8 mouse cellular contexts compared by ENCODE assay signal in the genomic region with DNA sequence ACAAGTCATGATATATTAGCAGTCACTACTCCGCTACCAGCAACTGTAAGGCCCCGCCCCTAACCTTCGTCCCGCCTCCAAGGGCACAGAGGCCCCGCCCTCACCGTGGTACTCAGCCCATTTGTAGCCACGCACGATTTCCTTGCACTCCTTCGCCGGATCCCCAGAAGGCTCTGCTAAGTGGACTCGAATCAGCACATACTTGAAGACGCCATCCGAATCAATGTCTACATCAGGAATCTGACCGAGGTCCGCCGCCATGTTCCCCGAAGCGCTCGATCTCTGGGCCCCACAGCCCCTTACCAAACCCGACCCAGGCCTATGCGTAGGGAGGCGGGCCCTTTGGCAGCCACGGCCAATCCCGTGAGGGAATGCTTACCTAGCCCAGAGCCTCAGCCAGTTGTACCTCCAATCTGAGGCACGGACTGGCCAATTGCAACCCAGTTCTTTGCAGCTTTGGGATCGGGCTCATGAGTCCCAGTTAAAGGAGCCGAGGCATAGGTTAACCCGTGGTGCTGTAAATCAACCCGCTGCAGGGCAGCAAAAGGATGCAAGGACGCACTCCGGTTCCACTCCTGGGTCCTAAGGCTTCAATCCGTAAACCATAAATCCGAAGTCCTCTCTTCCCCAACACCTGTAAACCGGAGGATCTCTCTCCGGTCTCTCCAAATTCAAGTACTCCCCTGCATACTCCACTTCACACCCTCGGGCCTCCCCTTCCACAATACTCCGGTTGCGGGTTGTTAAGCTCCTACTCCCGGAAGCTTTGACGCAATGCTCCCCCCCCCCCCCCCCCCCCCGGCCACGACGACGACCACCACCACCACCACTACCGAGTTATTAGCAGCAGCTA. TPM values are rescaled to one million over a fixed set of nuclear protein-coding genes. Genes with fewer than 3 reads are reported as not detected.
A peak's percentile ranks its signal among the peaks of the same experiment; 100 is the strongest.
DNase-seq lines count a peak whose midpoint lies in the region; ATAC-seq and TF ChIP-seq lines count a peak whose summit lies in the region.

Mamdc4 (minus strand) TSS at position 267 of the 853 bp plus-strand sequence.
Phpt1 (minus strand) TSS at position 646 of the 853 bp plus-strand sequence.

- H3K4me1 ChIP-seq in ES-Bruce4 (ENCODE audit: control insufficient read depth, insufficient read depth, low read length): peaks cover 2% of the 10 kb centered on the region
- peaks cover 57% of the 10 kb centered on the region for H3K4me1 ChIP-seq in forebrain, embryonic 13.5 days
- H3K4me1 ChIP-seq in liver, postnatal 0 days (ENCODE audit: insufficient read depth): peaks cover 39% of the 10 kb centered on the region
- H3K4me1 ChIP-seq in neural tube, embryonic 14.5 days (ENCODE audit: control insufficient read depth, insufficient read depth, low read length): peaks cover 28% of the 10 kb centered on the region

- H3K9ac ChIP-seq in ES-Bruce4 (ENCODE audit: low read depth, poor library complexity, severe bottlenecking): peak within 1 kb of the TSS; percentile 64
- H3K9ac ChIP-seq in forebrain, embryonic 13.5 days: peak within 1 kb of the TSS; percentile 77
- peak within 1 kb of the TSS; percentile 61 for H3K9ac ChIP-seq in liver, postnatal 0 days (replicated peaks)
- peak within 1 kb of the TSS; percentile 58 for H3K9ac ChIP-seq in neural tube, embryonic 14.5 days (replicated peaks; ENCODE audit: low read depth, low read length)

- TF ChIP-seq POLR2A in ES-Bruce4 (IDR thresholded peaks at IDR 0.05; ENCODE audit: insufficient read depth, low read length): peak; percentile 16

- no peaks in the 10 kb centered on the region for H3K9me3 ChIP-seq in ES-Bruce4 (replicated peaks; ENCODE audit: control insufficient read depth, insufficient read depth, low read length, poor library complexity, severe bottlenecking)
- no peaks in the 10 kb centered on the region for H3K9me3 ChIP-seq in forebrain, embryonic 13.5 days (replicated peaks)
- no peaks in the 10 kb centered on the region for H3K9me3 ChIP-seq in liver, postnatal 0 days (ENCODE audit: low read length)
- no peaks in the 10 kb centered on the region for H3K9me3 ChIP-seq in neural tube, embryonic 14.5 days (ENCODE audit: control insufficient read depth, low read length)

- H3K4me3 ChIP-seq in ES-Bruce4 (ENCODE audit: low read depth, low read length): peak within 1 kb of the TSS; percentile 85
- H3K4me3 ChIP-seq in forebrain, embryonic 13.5 days: peak within 1 kb of the TSS; percentile 54
- H3K4me3 ChIP-seq in liver, postnatal 0 days (ENCODE audit: low read depth, low read length): peak within 1 kb of the TSS; percentile 55
- H3K4me3 ChIP-seq in neural tube, embryonic 14.5 days (ENCODE audit: low read depth, low read length): peak within 1 kb of the TSS; percentile 45

- peak within 1 kb of the TSS; percentile 92 for H3K4me2 ChIP-seq in forebrain, embryonic 13.5 days
- H3K4me2 ChIP-seq in liver, postnatal 0 days (ENCODE audit: low read depth, low read length): peak within 1 kb of the TSS; percentile 87
- peak within 1 kb of the TSS; percentile 74 for H3K4me2 ChIP-seq in neural tube, embryonic 14.5 days (ENCODE audit: low read depth, low read length)

- H3K27me3 ChIP-seq in ES-Bruce4 (ENCODE audit: control insufficient read depth, insufficient read depth, low read length, poor library complexity, severe bottlenecking): peaks cover 5% of the 10 kb centered on the region; the same call in 1 of the 2 replicates
- peaks cover 43% of the 10 kb centered on the region for H3K27me3 ChIP-seq in forebrain, embryonic 13.5 days
- peaks cover 42% of the 10 kb centered on the region for H3K27me3 ChIP-seq in liver, postnatal 0 days (ENCODE audit: insufficient read depth, low read length)
- peaks cover 33% of the 10 kb centered on the region for H3K27me3 ChIP-seq in neural tube, embryonic 14.5 days (ENCODE audit: control insufficient read depth, insufficient read depth, low read length)

- WGBS in forebrain, embryonic 13.5 days: under 1% methylated on average over 44 of the region's 45 CpGs
- under 1% methylated on average over 44 of the region's 45 CpGs for WGBS in large intestine, adult 2 months
- under 1% methylated on average over 43 of the region's 45 CpGs for WGBS in liver, postnatal 0 days (ENCODE audit: insufficient replicate concordance)
- under 1% methylated on average over 42 of the region's 45 CpGs for WGBS in neural tube, embryonic 14.5 days

- H3K36me3 ChIP-seq in ES-Bruce4 (ENCODE audit: control insufficient read depth, insufficient read depth, low read length, poor library complexity, severe bottlenecking): no peaks in the 10 kb centered on the region
- peaks cover 22% of the 10 kb centered on the region for H3K36me3 ChIP-seq in forebrain, embryonic 13.5 days (ENCODE audit: poor library complexity, severe bottlenecking)
- no peaks in the 10 kb centered on the region for H3K36me3 ChIP-seq in liver, postnatal 0 days (replicated peaks; ENCODE audit: insufficient read depth, low read length)
- H3K36me3 ChIP-seq in neural tube, embryonic 14.5 days (ENCODE audit: control insufficient read depth, insufficient read depth, low read length): peaks cover 3% of the 10 kb centered on the region; the same call in 1 of the 2 replicates

- peak; percentile 98 to 99 for DNase-seq in heart, postnatal 10 days
- peak; percentile 99 for DNase-seq in large intestine, adult 2 months (ENCODE audit: low read depth, low spot score)
- DNase-seq in liver, postnatal 0 days: peak; percentile 94
- DNase-seq in testis, postnatal 10 days (ENCODE audit: low spot score): peak; percentile 98

- peak within 1 kb of the TSS; percentile 45 for H3K27ac ChIP-seq in ES-Bruce4 (ENCODE audit: insufficient read depth, low read length)
- peak within 1 kb of the TSS; percentile 76 for H3K27ac ChIP-seq in forebrain, embryonic 13.5 days
- peak within 1 kb of the TSS; percentile 69 for H3K27ac ChIP-seq in liver, postnatal 0 days (ENCODE audit: low read depth)
- peak within 1 kb of the TSS; percentile 82 for H3K27ac ChIP-seq in neural tube, embryonic 14.5 days (ENCODE audit: low read depth, low read length)

- ATAC-seq in cerebellum, adult (ENCODE audit: insufficient number of reproducible peaks, low FRiP score, low TSS enrichment): peak; percentile 91
- peak; percentile 99 for ATAC-seq in forebrain, embryonic 13.5 days
- ATAC-seq in liver, postnatal 0 days: peak; percentile 98
- ATAC-seq in neural tube, embryonic 14.5 days (ENCODE audit: low read depth): peak; percentile 98

- no peak for TF ChIP-seq EP300 in ES-Bruce4 (IDR thresholded peaks at IDR 0.05; ENCODE audit: insufficient read depth, low read depth, low read length)
- TF ChIP-seq EP300 in liver, postnatal 0 days (IDR thresholded peaks at IDR 0.05; ENCODE audit: low read depth): no peak

- intact Hi-C loops in heart, postnatal 10 days (cut with DNase I): no loop called here

- no peak for TF ChIP-seq CTCF in ES-Bruce4 (IDR thresholded peaks at IDR 0.05; ENCODE audit: low read depth, low read length)
- no peak for TF ChIP-seq CTCF in liver, postnatal 0 days (IDR thresholded peaks at IDR 0.05; ENCODE audit: low read depth)

RNA-seq across cellular contexts. Expression of gene Mamdc4, which starts in this region (rescaled TPM):
- polyA plus RNA-seq in ES-Bruce4 (2011; ENCODE audit: insufficient read depth, insufficient read length, low read depth, missing spikeins): 0.65 and 3.7 TPM in 2 replicates
- 3.1 and 4.2 TPM in 2 replicates for polyA plus RNA-seq in forebrain, embryonic 13.5 days (2015; fragmentation: Nextera tagmentation; extraction: Ambion mirVana)
- 1 to 10 TPM; 1.8 to 2.2 TPM for total RNA-seq in heart, postnatal 10 days (2021)
- 0.97 and 8.1 TPM in 2 replicates for polyA plus RNA-seq in large intestine, adult 2 months (2012; rRNA removed)
- polyA plus RNA-seq in liver, postnatal 0 days (2015; fragmentation: Nextera tagmentation; extraction: Ambion mirVana): 0.07 and 0.09 TPM in 2 replicates
- polyA plus RNA-seq in neural tube, embryonic 14.5 days (2014; fragmentation: Nextera tagmentation; extraction: Ambion mirVana): 2.2 and 2.3 TPM in 2 replicates

RNA-seq across cellular contexts. Expression of gene Phpt1, which starts in this region (rescaled TPM):
- polyA plus RNA-seq in ES-Bruce4 (2011; ENCODE audit: insufficient read depth, insufficient read length, low read depth, missing spikeins): 37.0 and 47.9 TPM in 2 replicates
- 179 and 189 TPM in 2 replicates for polyA plus RNA-seq in forebrain, embryonic 13.5 days (2015; fragmentation: Nextera tagmentation; extraction: Ambion mirVana)
- 100 to 1,000 TPM in 1 of 2 experiments, 10 to 100 TPM in 1; 93.8 to 101 TPM for total RNA-seq in heart, postnatal 10 days (2021)
- 37.3 and 44.6 TPM in 2 replicates for polyA plus RNA-seq in large intestine, adult 2 months (2012; rRNA removed)
- polyA plus RNA-seq in liver, postnatal 0 days (2015; fragmentation: Nextera tagmentation; extraction: Ambion mirVana): 44.7 and 46.1 TPM in 2 replicates
- 184 and 209 TPM in 2 replicates for polyA plus RNA-seq in neural tube, embryonic 14.5 days (2014; fragmentation: Nextera tagmentation; extraction: Ambion mirVana)

Comparison
In these comparisons a context has a peak if more than half of its experiments do, and no peak if none do; other contexts are left out.
1. Peak in every context shown above with its lines: DNase-seq, ATAC-seq, H3K4me3 ChIP-seq and H3K27ac ChIP-seq.